ENCODE assay signal across 9 mouse cellular contexts in the genomic region with DNA sequence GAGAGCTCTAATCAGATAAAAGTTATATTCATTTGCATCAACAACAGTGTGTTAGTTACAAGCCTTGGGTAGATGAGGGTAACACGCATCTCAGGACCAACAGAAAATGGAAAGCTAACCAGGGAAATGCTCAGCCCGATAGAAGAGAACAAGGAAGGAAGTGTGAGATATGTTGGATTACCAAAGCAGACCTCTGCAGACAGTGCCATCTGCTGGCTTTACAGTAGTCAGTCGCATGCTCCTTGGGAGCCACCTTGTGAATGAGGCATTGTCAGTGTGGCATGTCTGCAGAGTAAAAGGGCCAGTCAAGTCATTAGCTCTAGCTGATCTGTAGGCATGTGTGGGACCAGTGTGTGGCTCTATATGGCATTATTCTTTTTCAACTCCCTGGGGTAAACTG.
DNase-seq lines count a peak whose midpoint lies in the region; ATAC-seq and TF ChIP-seq lines count a peak whose summit lies in the region.
"Had no signal": no experiment of that assay in that cellular context is flagged by ENCODE, and none has a peak within 500 bp of the region (broad histone marks: within the 10 kb centered on the region; RNA-seq: fewer than 3 reads in every experiment).

No protein-coding gene starts in this region.

- ATAC-seq in forebrain, embryonic 13.5 days: peak; percentile 70; the same call in 1 of the 2 replicates

- H3K36me3 ChIP-seq in forebrain, embryonic 13.5 days (ENCODE audit: poor library complexity, severe bottlenecking): no peaks in the 10 kb centered on the region
- H3K36me3 ChIP-seq: liver, embryonic 15.5 days had no signal

- no peak for DNase-seq in lung, adult 2 months
- DNase-seq in lung, postnatal 25 days (ENCODE audit: low spot score): no peak
- DNase-seq in brain, embryonic 14.5 days (ENCODE audit: low read depth): peak; percentile 74
- DNase-seq in kidney, postnatal 4 days: peak; percentile 52 to 63
- peak; percentile 39 for DNase-seq in mesoderm, embryonic 11.5 days (ENCODE audit: low read depth, low spot score)
- DNase-seq in natural killer cell, adult 2 months (ENCODE audit: low spot score in 2 of 2): no peak
- no peak for DNase-seq in thymus, postnatal 0 days (ENCODE audit: low spot score)

- TF ChIP-seq CTCF in lung, adult 2 months (IDR thresholded peaks at IDR 0.05; ENCODE audit: insufficient read depth, low read length): peak; percentile 59
- peak; percentile 64; the same call in 1 of the 2 replicates for TF ChIP-seq CTCF in brain, embryonic 14.5 days (IDR thresholded peaks at IDR 0.05; ENCODE audit: borderline replicate concordance, extremely low read depth, insufficient read depth, insufficient read length)

- H3K27ac ChIP-seq in forebrain, embryonic 13.5 days: no peak overlapping the region
- H3K27ac ChIP-seq: liver, embryonic 15.5 days had no signal

- H3K9me3 ChIP-seq in forebrain, embryonic 13.5 days (replicated peaks): no peaks in the 10 kb centered on the region
- H3K9me3 ChIP-seq: liver, embryonic 15.5 days had no signal

- TF ChIP-seq POLR2A in lung, adult 2 months (IDR thresholded peaks at IDR 0.05; ENCODE audit: borderline replicate concordance, extremely low read depth, low read depth, low read length): no peak
- TF ChIP-seq POLR2A in brain, embryonic 14.5 days (IDR thresholded peaks at IDR 0.05; ENCODE audit: borderline replicate concordance, extremely low read depth, insufficient read depth, insufficient read length, poor library complexity, severe bottlenecking): no peak

- H3K9ac ChIP-seq in forebrain, embryonic 13.5 days: no peak overlapping the region
- H3K9ac ChIP-seq: liver, embryonic 15.5 days had no signal

- no peaks in the 10 kb centered on the region for H3K27me3 ChIP-seq in forebrain, embryonic 13.5 days
- H3K27me3 ChIP-seq: liver, embryonic 15.5 days had no signal

- H3K4me3 ChIP-seq in lung, adult 2 months (replicated peaks; ENCODE audit: extremely low read depth, low read depth, low read length): no peak overlapping the region
- no peak overlapping the region for H3K4me3 ChIP-seq in forebrain, embryonic 13.5 days
- H3K4me3 ChIP-seq: liver, embryonic 15.5 days had no signal

- no peak overlapping the region for H3K4me2 ChIP-seq in forebrain, embryonic 13.5 days
- H3K4me2 ChIP-seq: liver, embryonic 15.5 days had no signal

- WGBS in lung, adult 2 months: 18% methylated on average over 3 of the region's 3 CpGs
- 33% methylated on average over 3 of the region's 3 CpGs for WGBS in forebrain, embryonic 13.5 days

- H3K4me1 ChIP-seq in lung, adult 2 months (ENCODE audit: control insufficient read depth, insufficient read depth, low read length): no peaks in the 10 kb centered on the region
- H3K4me1 ChIP-seq in forebrain, embryonic 13.5 days: no peaks in the 10 kb centered on the region
- H3K4me1 ChIP-seq: liver, embryonic 15.5 days had no signal

Comparison
In these comparisons a context has a peak if more than half of its experiments do, and no peak if none do; other contexts are left out.
1. DNase-seq: peak in brain, embryonic 14.5 days (single experiment), kidney, postnatal 4 days (2 of 2) and mesoderm, embryonic 11.5 days (single experiment); none in lung, adult 2 months (single experiment), lung, postnatal 25 days (single experiment), natural killer cell, adult 2 months (0 of 2) and thymus, postnatal 0 days (single experiment).